Mouse (Mus musculus): ENCODE measurements around the gene Gm20388.

DNA sequence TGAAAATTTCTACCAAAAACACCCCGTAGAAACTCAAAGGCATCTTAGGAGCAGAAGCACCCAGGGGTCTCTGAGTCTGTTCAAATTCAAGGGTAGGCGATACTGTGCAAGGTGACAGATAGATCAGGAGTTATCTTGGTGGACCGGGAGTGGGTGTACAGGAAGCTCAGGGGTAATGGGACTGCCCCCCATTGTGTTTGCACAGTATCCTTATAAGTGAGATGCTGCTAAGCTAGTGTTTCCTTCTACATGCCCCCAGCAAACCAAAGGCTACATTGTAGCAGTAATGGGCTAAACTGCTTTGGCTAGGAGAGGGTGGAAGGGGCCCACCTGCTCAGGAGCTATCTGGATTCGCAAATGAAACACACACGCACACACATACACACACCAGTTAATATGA, 1250.8 kb downstream of the Gm20388 start:
- TF ChIP-seq CTCF (conservative IDR thresholded peaks at IDR 0.05; ENCODE audit: insufficient read depth, insufficient read length, low read depth, low read length) (no peak), POLR2A (IDR thresholded peaks at IDR 0.05; ENCODE audit: low read depth, low read length) (no peak)

All from kidney, adult 2 months (tissue).